Mouse (Mus musculus) natural killer cell, adult 2 months (primary cell): Measurements from ENCODE around the gene Gm47955.
"Not testable (repeated sequence)": the region's sequence is repeated elsewhere in the genome, so short reads cannot be mapped to it uniquely, and the experiment has no call there.

Experiments used
- DNase-seq, 2 experiments: peaks; one replicate each; pipeline ENCODE4 v3.0.0; 2022; ENCODE audit warnings: low spot score in 2 of 2

Gm47955 gene

GRCm38 (mm10) chr1:82959870-82960385, at the start of gene Gm47955:
TSS of gene Gm47955 (plus strand) at chr1:82960286.
- no peak for DNase-seq

- no peak for DNase-seq
Observed at GRCm38 (mm10) chr1:82913025-82913424, 47.1 kb upstream of the Gm47955 start, which contains the start of gene A030005L19Rik. TSS of gene A030005L19Rik (plus strand) at chr1:82913325.

GRCm38 (mm10) chr1:82913434-82913833, 46.7 kb upstream of the Gm47955 start:
- not testable (repeated sequence) for DNase-seq

GRCm38 (mm10) chr1:82924650-82925049, 35.4 kb upstream of the Gm47955 start, which contains the start of gene A030014E15Rik:
TSS of gene A030014E15Rik (plus strand) at chr1:82924917.
- DNase-seq, result no peak

GRCm38 (mm10) chr1:82930558-82930957, 29.5 kb upstream of the Gm47955 start:
- DNase-seq, result not testable (repeated sequence)

- DNase-seq, result not testable (repeated sequence)
Observed at GRCm38 (mm10) chr1:82931326-82931725, 28.8 kb upstream of the Gm47955 start, which contains the start of gene Gm6217. TSS of gene Gm6217 (minus strand) at chr1:82931399.

GRCm38 (mm10) chr1:82938666-82939065, 21.4 kb upstream of the Gm47955 start:
- no peak for DNase-seq

GRCm38 (mm10) chr1:82942505-82942904, 17.6 kb upstream of the Gm47955 start:
- DNase-seq, result not testable (repeated sequence)

- not testable (repeated sequence) for DNase-seq
Observed at GRCm38 (mm10) chr1:82943295-82943694, 16.8 kb upstream of the Gm47955 start, which contains the start of gene A030003K21Rik. TSS of gene A030003K21Rik (minus strand) at chr1:82943388.

GRCm38 (mm10) chr1:82946029-82946428, 14.1 kb upstream of the Gm47955 start:
- not testable (repeated sequence) for DNase-seq

GRCm38 (mm10) chr1:82948601-82949000, 11.5 kb upstream of the Gm47955 start:
- DNase-seq, result no peak

GRCm38 (mm10) chr1:82955913-82956312, 4.2 kb upstream of the Gm47955 start, which contains the start of gene Gm7544:
TSS of gene Gm7544 (minus strand) at chr1:82956013.
- DNase-seq, result not testable (repeated sequence)

- no peak for DNase-seq
Observed at GRCm38 (mm10) chr1:82966413-82966812, 6.3 kb downstream of the Gm47955 start.

GRCm38 (mm10) chr1:82972046-82972445, 12.0 kb downstream of the Gm47955 start:
- DNase-seq, result no peak

- no peak for DNase-seq
Observed at GRCm38 (mm10) chr1:82973244-82973643, 13.2 kb downstream of the Gm47955 start.

- DNase-seq, result no peak
Observed at GRCm38 (mm10) chr1:82973901-82974300, 13.8 kb downstream of the Gm47955 start.

- no peak for DNase-seq
Observed at GRCm38 (mm10) chr1:82974342-82974741, 14.3 kb downstream of the Gm47955 start.

GRCm38 (mm10) chr1:82975750-82976149, 15.7 kb downstream of the Gm47955 start:
- DNase-seq, result no peak

GRCm38 (mm10) chr1:82977840-82978239, 17.8 kb downstream of the Gm47955 start:
- DNase-seq, result no peak

GRCm38 (mm10) chr1:82986738-82987137, 26.7 kb downstream of the Gm47955 start:
- DNase-seq, result no peak

- DNase-seq, result peak; percentile 4 to 5
Observed at GRCm38 (mm10) chr1:82987530-82988198, 27.6 kb downstream of the Gm47955 start.

GRCm38 (mm10) chr1:82991062-82991461, 31.0 kb downstream of the Gm47955 start:
- no peak for DNase-seq

- DNase-seq, result no peak
Observed at GRCm38 (mm10) chr1:82991596-82991995, 31.5 kb downstream of the Gm47955 start.
